Mouse (Mus musculus) ES-E14 (cell line): ENCODE results near the gene Samd11.

Experiments used
- CHD2 ChIP-seq: IDR thresholded peaks from 2 replicates; pipeline ENCODE4 v1.6.1; 2014; ENCODE audit warnings: mild to moderate bottlenecking, low read depth, low read length, inconsistent platforms
- MAFK ChIP-seq: IDR thresholded peaks from 2 replicates; pipeline ENCODE4 v1.6.1; 2014; ENCODE audit warnings: mild to moderate bottlenecking, low read depth, low read length, inconsistent platforms; ENCODE audit not compliant: insufficient read depth
- ZC3H11A ChIP-seq: IDR thresholded peaks from 2 replicates; pipeline ENCODE4 v1.6.1; 2012; ENCODE audit warnings: low read depth, mild to moderate bottlenecking, inconsistent platforms, low read length, borderline replicate concordance

DNA sequence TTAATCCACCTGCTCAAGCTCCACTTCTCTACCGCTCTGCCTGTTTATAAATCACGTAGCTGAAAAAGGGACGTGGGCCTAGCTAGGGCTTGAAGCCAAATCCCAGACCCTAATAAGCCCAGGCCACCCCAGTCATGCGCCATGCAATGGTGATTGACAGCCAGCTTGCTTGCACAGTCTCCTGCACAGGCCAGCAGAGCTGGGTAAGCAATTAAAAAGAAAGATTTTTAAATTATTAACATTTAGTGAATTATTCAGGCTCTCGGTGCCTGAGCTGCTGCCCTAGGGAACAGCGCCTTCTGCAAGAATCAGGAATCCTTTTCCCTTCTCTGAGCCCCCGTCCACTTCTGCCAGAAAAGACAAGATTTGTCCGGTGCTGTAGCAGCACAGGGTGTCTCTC, 4.4 kb downstream of the Samd11 start:
- TF ChIP-seq MAFK = no peak
- no peak for TF ChIP-seq ZC3H11A
- TF ChIP-seq CHD2 = no peak
